Mouse (Mus musculus): Measurements from ENCODE around the gene Fam172a.

GRCm38 (mm10) chr13:78207796-78208645 lies 506.2 kb downstream of the Fam172a start:
- TF ChIP-seq CTCF (IDR thresholded peaks at IDR 0.05; ENCODE audit: low read depth, low read length) (no peak), POLR2A (IDR thresholded peaks at IDR 0.05; ENCODE audit: extremely low read depth, insufficient read depth, low read length) (no peak)

Measured in liver, adult 2 months (tissue).